Mouse (Mus musculus) CD4-positive, CD25-positive, alpha-beta regulatory T cell, adult 4 months (primary cell): ENCODE data around the gene Gm2897. TPM values are rescaled to one million over a fixed set of nuclear protein-coding genes. Genes with fewer than 3 reads are reported as not detected.
"Not testable (repeated sequence)": the region's sequence is repeated elsewhere in the genome, so short reads cannot be mapped to it uniquely, and the experiment has no call there.

Experiments
- ATAC-seq: one replicate; pipeline ENCODE4 v1.8.0; 2017
- polyA plus RNA-seq, 2 experiments: library from polyadenylated mRNA; unstranded; fragments of 100-300 nt; shearing (Covaris generic); gene quantifications; one replicate each; pipeline ENCODE4 v1.2.1; 2017

The Gm2897 gene
- polyA plus RNA-seq: 1 to 10 TPM; 4.1 to 5.2 TPM

DNA sequence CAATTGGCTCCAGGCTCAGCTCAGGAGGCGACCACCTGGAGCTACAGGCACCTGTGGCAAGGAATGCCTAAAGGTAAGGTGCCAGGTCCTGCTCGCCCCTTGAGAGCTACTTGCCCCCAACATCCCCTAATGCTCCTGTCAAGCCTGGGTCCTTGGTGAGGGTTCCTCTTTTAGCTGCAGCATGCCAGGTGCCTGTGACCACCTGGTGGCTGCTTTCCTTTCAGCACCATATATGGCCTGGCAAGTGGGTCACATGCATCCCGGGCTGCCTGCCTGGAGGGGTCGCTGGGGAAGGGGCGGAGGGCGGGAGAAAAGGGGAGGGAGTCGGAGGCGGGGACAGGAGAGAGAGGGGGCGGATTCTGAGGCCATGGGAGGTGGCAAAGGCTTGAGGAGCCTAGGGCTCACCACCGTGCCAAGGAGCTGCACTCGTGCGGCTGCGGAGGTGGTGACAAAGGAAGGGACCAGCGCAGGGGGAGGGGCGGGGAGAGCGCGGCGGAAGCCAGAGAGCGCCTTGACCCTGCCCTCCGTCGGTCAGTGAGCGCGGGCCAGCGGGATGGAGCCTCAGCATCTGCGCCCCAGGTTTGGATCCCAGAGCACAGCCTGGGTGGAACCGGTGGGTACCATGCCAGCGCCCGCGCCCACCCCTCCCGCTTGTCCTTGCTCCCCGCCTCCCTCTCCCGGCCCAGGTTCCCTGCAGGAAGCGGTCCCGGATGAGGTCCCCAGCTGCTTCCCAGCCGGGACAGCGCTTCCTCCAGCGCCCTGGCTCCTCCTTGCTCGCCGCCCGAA, at the start of gene Gm2897:
Gene Gm2897, plus strand, starts transcription at position 559 of the 786 bp plus-strand sequence.
- ATAC-seq: not testable (repeated sequence)

DNA sequence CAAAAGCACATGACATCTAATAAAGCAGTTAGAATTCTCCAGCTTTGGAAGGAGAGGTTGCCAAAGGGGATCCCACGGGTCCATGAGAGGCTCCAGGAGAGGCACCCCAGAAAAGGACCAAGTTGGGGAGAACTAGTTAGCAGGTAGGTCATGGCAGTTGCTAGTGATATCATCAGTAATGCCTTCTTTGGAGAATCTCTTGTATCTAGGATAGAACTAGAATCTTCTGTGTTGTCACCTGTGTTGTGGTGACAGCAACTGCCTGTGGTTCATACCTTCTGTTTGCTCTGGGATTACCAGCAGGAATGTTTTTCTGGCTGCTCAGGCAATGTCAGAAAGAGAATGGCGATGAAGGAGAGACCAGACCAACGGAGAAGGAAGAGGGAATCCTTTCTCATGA, 19.4 kb upstream of the Gm2897 start, which contains the start of gene Gm2888:
Gene Gm2888, plus strand, starts transcription at position 301 of the 400 bp plus-strand sequence.
- not testable (repeated sequence) for ATAC-seq

DNA sequence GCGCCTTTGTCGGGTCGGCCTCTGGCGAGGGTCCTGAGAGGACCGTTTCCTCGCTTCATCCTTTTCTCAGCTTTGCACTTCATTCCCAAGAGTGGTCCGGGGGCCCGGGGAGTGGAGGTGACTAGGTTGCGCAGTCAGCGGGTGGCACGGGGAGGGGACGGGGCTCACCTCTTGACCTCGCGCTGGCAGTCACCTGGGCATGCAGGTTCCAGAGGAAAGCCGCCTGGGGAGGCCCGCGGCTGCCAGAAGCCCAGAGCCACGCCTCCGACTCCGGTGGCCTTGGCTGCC, 372 bp downstream of the Gm2897 start:
- not testable (repeated sequence) for ATAC-seq

- not testable (repeated sequence) for ATAC-seq
These were observed 1.0 kb downstream of the Gm2897 start for GRCm38 (mm10) chr14:3050087-3050486.

DNA sequence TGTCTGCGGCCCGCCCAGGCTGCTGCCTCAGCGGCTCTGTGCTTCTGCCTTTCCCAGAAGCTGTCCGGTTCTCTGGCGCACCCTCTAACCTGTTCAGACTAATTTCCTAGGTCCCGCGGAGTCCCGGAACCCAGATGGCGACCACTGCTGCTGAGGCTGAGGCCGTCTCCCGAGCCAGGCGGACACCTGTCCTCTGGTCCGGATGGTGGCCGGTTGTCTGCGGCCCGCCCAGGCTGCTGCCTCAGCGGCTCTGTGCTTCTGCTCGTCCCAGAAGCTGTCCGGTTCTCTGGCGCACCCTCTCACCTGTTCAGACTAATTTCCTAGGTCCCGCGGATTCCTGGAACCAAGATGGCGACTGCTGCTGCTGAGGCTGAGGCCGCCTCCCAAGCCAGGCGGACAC, 67.0 kb downstream of the Gm2897 start:
- ATAC-seq: not testable (repeated sequence)

Other genes starting within 250 kb of the Gm2897 start
- gene Gm2888, start 19.3 kb upstream of the Gm2897 start, polyA plus RNA-seq: not detected
- not detected for gene Gm10340, start 84.7 kb downstream of the Gm2897 start, polyA plus RNA-seq
- gene Gm5795, start 139.0 kb downstream of the Gm2897 start, polyA plus RNA-seq: not detected
- 10 to 100 TPM; 22.2 to 26.5 TPM for gene D830030K20Rik, start 159.2 kb downstream of the Gm2897 start, polyA plus RNA-seq